Mouse (Mus musculus): ENCODE measurements around the gene Ifnar2. TPM values are rescaled to one million over a fixed set of nuclear protein-coding genes. Genes with fewer than 3 reads are reported as not detected.

Gene Ifnar2
- polyA plus RNA-seq, 1 experiment from 2014 or later: 35.4 TPM

- Histone ChIP-seq H3K9me3 (ENCODE audit: control insufficient read depth, low read length) (no peaks in the 10 kb centered on the region), H3K4me2 (replicated peaks; ENCODE audit: low read depth, low read length) (no peak overlapping the region), H3K36me3 (ENCODE audit: control insufficient read depth, insufficient read depth, low read length) (no peaks in the 10 kb centered on the region), H3K4me1 (replicated peaks; ENCODE audit: control insufficient read depth, insufficient read depth, low read length) (no peaks in the 10 kb centered on the region), H3K27ac (ENCODE audit: low read depth, low read length) (no peak overlapping the region), H3K9ac (ENCODE audit: low read depth, low read length) (no peak overlapping the region), H3K4me3 (ENCODE audit: low read depth, low read length) (no peak overlapping the region), H3K27me3 (ENCODE audit: control insufficient read depth, insufficient read depth, low read length) (no peaks in the 10 kb centered on the region)
- DNase-seq (ENCODE audit: low spot score) (no peak), ATAC-seq (ENCODE audit: low FRiP score) (no peak)
- 72% methylated on average over 5 of the region's 5 CpGs for WGBS
Measured at GRCm38 (mm10) chr16:91418531-91418930, 45.9 kb downstream of the Ifnar2 start.

GRCm38 (mm10) chr16:91425816-91426215 is 53.2 kb downstream of the Ifnar2 start:
- H3K4me1 ChIP-seq (replicated peaks; ENCODE audit: control insufficient read depth, insufficient read depth, low read length): no peaks in the 10 kb centered on the region
- H3K9me3 ChIP-seq (ENCODE audit: control insufficient read depth, low read length): no peaks in the 10 kb centered on the region
- 90% methylated on average over 6 of the region's 6 CpGs for WGBS
- no peak for ATAC-seq (ENCODE audit: low FRiP score)
- DNase-seq (ENCODE audit: low spot score): no peak
- H3K36me3 ChIP-seq (ENCODE audit: control insufficient read depth, insufficient read depth, low read length): no peaks in the 10 kb centered on the region
- H3K4me3 ChIP-seq (ENCODE audit: low read depth, low read length): no peak overlapping the region
- no peak overlapping the region for H3K9ac ChIP-seq (ENCODE audit: low read depth, low read length)
- H3K4me2 ChIP-seq (replicated peaks; ENCODE audit: low read depth, low read length): no peak overlapping the region
- H3K27ac ChIP-seq (ENCODE audit: low read depth, low read length): no peak overlapping the region
- no peaks in the 10 kb centered on the region for H3K27me3 ChIP-seq (ENCODE audit: control insufficient read depth, insufficient read depth, low read length)

GRCm38 (mm10) chr16:91426586-91426985 is 54.0 kb downstream of the Ifnar2 start:
- H3K27me3 ChIP-seq (ENCODE audit: control insufficient read depth, insufficient read depth, low read length): no peaks in the 10 kb centered on the region
- no peak overlapping the region for H3K4me3 ChIP-seq (ENCODE audit: low read depth, low read length)
- WGBS: 86% methylated on average over 4 of the region's 4 CpGs
- no peaks in the 10 kb centered on the region for H3K4me1 ChIP-seq (replicated peaks; ENCODE audit: control insufficient read depth, insufficient read depth, low read length)
- ATAC-seq (ENCODE audit: low FRiP score) (no peak), DNase-seq (ENCODE audit: low spot score) (no peak)
- H3K36me3 ChIP-seq (ENCODE audit: control insufficient read depth, insufficient read depth, low read length): no peaks in the 10 kb centered on the region
- no peak overlapping the region for H3K27ac ChIP-seq (ENCODE audit: low read depth, low read length)
- H3K9me3 ChIP-seq (ENCODE audit: control insufficient read depth, low read length): no peaks in the 10 kb centered on the region
- H3K4me2 ChIP-seq (replicated peaks; ENCODE audit: low read depth, low read length): no peak overlapping the region
- no peak overlapping the region for H3K9ac ChIP-seq (ENCODE audit: low read depth, low read length)

DNA sequence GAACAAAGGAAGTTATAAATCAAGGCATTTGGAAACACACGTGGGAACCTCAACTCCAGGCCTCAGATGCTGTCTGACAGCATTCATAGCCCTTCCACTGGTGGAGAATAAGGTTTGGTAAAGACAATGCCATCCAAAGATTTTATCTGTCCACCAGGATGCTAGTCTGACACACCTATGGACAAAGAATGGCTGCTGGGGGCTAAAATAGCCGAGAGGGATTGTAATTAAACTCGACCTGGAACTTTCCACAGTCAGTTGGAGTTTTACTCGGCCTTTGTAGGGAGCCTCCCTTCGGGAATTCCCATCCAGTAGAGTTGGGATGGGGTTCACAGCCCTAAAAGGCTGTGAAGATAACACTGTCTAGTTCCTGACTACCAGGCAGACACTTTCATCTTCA is 54.9 kb downstream of the Ifnar2 start:
- Histone ChIP-seq H3K4me2 (replicated peaks; ENCODE audit: low read depth, low read length) (no peak overlapping the region), H3K9ac (ENCODE audit: low read depth, low read length) (no peak overlapping the region), H3K27ac (ENCODE audit: low read depth, low read length) (no peak overlapping the region), H3K4me3 (ENCODE audit: low read depth, low read length) (no peak overlapping the region), H3K9me3 (ENCODE audit: control insufficient read depth, low read length) (no peaks in the 10 kb centered on the region), H3K27me3 (ENCODE audit: control insufficient read depth, insufficient read depth, low read length) (no peaks in the 10 kb centered on the region), H3K36me3 (ENCODE audit: control insufficient read depth, insufficient read depth, low read length) (no peaks in the 10 kb centered on the region), H3K4me1 (replicated peaks; ENCODE audit: control insufficient read depth, insufficient read depth, low read length) (no peaks in the 10 kb centered on the region)
- 76% methylated on average over 5 of the region's 5 CpGs for WGBS
- no peak for DNase-seq (ENCODE audit: low spot score)
- ATAC-seq (ENCODE audit: low FRiP score): no peak

- H3K4me1 ChIP-seq (replicated peaks; ENCODE audit: control insufficient read depth, insufficient read depth, low read length): no peaks in the 10 kb centered on the region
- 85% methylated on average over 8 of the region's 8 CpGs for WGBS
- H3K27ac ChIP-seq (ENCODE audit: low read depth, low read length): no peak overlapping the region
- H3K9me3 ChIP-seq (ENCODE audit: control insufficient read depth, low read length): no peaks in the 10 kb centered on the region
- no peak overlapping the region for H3K4me2 ChIP-seq (replicated peaks; ENCODE audit: low read depth, low read length)
- DNase-seq (ENCODE audit: low spot score) (no peak), ATAC-seq (ENCODE audit: low FRiP score) (no peak)
- no peaks in the 10 kb centered on the region for H3K27me3 ChIP-seq (ENCODE audit: control insufficient read depth, insufficient read depth, low read length)
- no peaks in the 10 kb centered on the region for H3K36me3 ChIP-seq (ENCODE audit: control insufficient read depth, insufficient read depth, low read length)
- H3K4me3 ChIP-seq (ENCODE audit: low read depth, low read length): no peak overlapping the region
- no peak overlapping the region for H3K9ac ChIP-seq (ENCODE audit: low read depth, low read length)
Measured at GRCm38 (mm10) chr16:91428259-91428865, 55.8 kb downstream of the Ifnar2 start.

- DNase-seq (ENCODE audit: low spot score) (no peak), ATAC-seq (ENCODE audit: low FRiP score) (no peak)
- 28% methylated on average over 5 of the region's 5 CpGs for WGBS
Measured at GRCm38 (mm10) chr16:91432720-91433328, 60.2 kb downstream of the Ifnar2 start.

DNA sequence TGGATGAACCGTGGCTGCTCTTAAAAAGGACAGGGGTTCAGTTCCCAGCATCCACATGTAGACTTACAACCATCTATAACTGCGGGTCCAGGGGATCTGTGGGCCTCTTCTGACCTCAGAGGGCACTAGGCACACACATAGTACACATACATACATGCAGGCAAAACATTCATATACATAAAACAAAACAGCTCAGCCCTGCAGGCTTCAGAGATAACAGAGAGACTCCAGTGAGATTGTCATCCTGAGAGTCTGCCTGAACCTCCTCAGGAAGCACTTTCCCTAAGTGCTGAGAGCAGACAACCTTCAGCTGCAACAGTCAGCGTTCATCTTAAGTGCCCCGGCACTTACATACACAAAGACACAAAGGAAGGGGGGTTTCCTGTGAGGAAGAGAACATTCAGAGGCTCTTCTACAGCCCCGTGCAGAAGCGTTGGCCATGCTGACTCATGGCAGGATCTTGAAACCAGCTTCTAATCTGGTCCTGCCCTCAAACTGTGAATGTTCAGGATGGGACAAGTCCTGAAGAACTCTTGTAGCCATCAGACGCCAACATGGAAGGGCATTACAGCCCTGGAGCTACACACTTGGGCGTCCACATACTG is 60.8 kb downstream of the Ifnar2 start:
- no peak overlapping the region for H3K4me2 ChIP-seq (replicated peaks; ENCODE audit: low read depth, low read length)
- 64% methylated on average over 8 of the region's 8 CpGs for WGBS

More at GRCm38 (mm10) chr16:91432720-91433328, 60.2 kb downstream of the Ifnar2 start:
- no peak overlapping the region for H3K4me3 ChIP-seq (ENCODE audit: low read depth, low read length)
- no peaks in the 10 kb centered on the region for H3K4me1 ChIP-seq (replicated peaks; ENCODE audit: control insufficient read depth, insufficient read depth, low read length)
- H3K27ac ChIP-seq (ENCODE audit: low read depth, low read length): no peak overlapping the region
- H3K4me2 ChIP-seq (replicated peaks; ENCODE audit: low read depth, low read length): no peak overlapping the region
- H3K27me3 ChIP-seq (ENCODE audit: control insufficient read depth, insufficient read depth, low read length): no peaks in the 10 kb centered on the region
- no peaks in the 10 kb centered on the region for H3K9me3 ChIP-seq (ENCODE audit: control insufficient read depth, low read length)
- no peaks in the 10 kb centered on the region for H3K36me3 ChIP-seq (ENCODE audit: control insufficient read depth, insufficient read depth, low read length)
- H3K9ac ChIP-seq (ENCODE audit: low read depth, low read length): no peak overlapping the region

DNA sequence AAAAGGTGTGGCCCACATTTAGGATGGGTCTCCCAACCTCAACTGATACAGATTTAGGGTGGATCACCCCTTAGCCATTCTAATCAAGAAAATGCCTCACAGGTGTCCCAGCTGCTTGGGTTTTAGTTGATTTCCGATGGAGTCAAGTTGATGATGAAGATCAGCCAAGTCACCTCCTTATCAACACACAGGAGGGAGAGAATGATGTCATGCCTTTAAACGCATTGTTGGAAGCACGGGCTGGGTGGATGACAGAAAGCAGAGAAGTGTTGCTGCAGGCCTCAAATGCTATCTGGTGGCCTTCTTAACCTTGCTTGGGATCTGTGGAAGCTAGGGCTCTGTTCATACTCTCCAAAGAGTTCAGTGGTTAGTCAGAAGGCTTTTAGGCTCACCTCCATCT is 61.5 kb downstream of the Ifnar2 start:
- no peaks in the 10 kb centered on the region for H3K9me3 ChIP-seq (ENCODE audit: control insufficient read depth, low read length)
- H3K27me3 ChIP-seq (ENCODE audit: control insufficient read depth, insufficient read depth, low read length): no peaks in the 10 kb centered on the region
- H3K27ac ChIP-seq (ENCODE audit: low read depth, low read length): no peak overlapping the region
- WGBS: 92% methylated on average over 3 of the region's 3 CpGs
- DNase-seq (ENCODE audit: low spot score): no peak
- H3K9ac ChIP-seq (ENCODE audit: low read depth, low read length): no peak overlapping the region
- no peaks in the 10 kb centered on the region for H3K36me3 ChIP-seq (ENCODE audit: control insufficient read depth, insufficient read depth, low read length)
- H3K4me3 ChIP-seq (ENCODE audit: low read depth, low read length): no peak overlapping the region
- no peak overlapping the region for H3K4me2 ChIP-seq (replicated peaks; ENCODE audit: low read depth, low read length)
- ATAC-seq (ENCODE audit: low FRiP score): no peak
- no peaks in the 10 kb centered on the region for H3K4me1 ChIP-seq (replicated peaks; ENCODE audit: control insufficient read depth, insufficient read depth, low read length)

More for the DNA sequence above, 60.8 kb downstream of the Ifnar2 start:
- no peaks in the 10 kb centered on the region for H3K9me3 ChIP-seq (ENCODE audit: control insufficient read depth, low read length)
- H3K9ac ChIP-seq (ENCODE audit: low read depth, low read length): no peak overlapping the region
- no peaks in the 10 kb centered on the region for H3K27me3 ChIP-seq (ENCODE audit: control insufficient read depth, insufficient read depth, low read length)
- H3K36me3 ChIP-seq (ENCODE audit: control insufficient read depth, insufficient read depth, low read length): no peaks in the 10 kb centered on the region
- no peak for DNase-seq (ENCODE audit: low spot score)
- H3K27ac ChIP-seq (ENCODE audit: low read depth, low read length): no peak overlapping the region
- ATAC-seq (ENCODE audit: low FRiP score): no peak
- no peak overlapping the region for H3K4me3 ChIP-seq (ENCODE audit: low read depth, low read length)
- no peaks in the 10 kb centered on the region for H3K4me1 ChIP-seq (replicated peaks; ENCODE audit: control insufficient read depth, insufficient read depth, low read length)

DNA sequence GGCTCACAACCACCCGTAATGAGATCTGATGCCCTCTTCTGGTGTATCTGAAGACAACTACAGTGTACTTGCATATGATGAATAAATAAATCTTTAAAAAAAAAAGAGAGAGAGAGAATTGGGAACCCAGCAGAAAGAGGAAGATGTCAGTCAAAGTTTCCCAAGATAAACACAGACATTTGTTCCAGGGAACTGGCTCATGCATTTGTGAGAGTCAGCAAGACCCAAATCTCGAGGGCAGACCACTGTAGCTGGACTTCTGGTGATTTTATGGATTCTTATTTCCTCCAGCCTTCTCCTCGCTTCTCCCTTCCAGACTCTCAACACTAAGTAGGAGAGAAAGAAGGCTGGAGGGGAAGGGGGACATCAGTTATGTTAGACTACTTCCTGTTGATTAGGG is 65.5 kb downstream of the Ifnar2 start:
- no peak for ATAC-seq (ENCODE audit: low FRiP score)
- H3K4me3 ChIP-seq (ENCODE audit: low read depth, low read length): no peak overlapping the region

More for the DNA sequence above, 65.5 kb downstream of the Ifnar2 start:
- Histone ChIP-seq H3K4me2 (replicated peaks; ENCODE audit: low read depth, low read length) (no peak overlapping the region), H3K4me1 (replicated peaks; ENCODE audit: control insufficient read depth, insufficient read depth, low read length) (no peaks in the 10 kb centered on the region), H3K9me3 (ENCODE audit: control insufficient read depth, low read length) (no peaks in the 10 kb centered on the region), H3K36me3 (ENCODE audit: control insufficient read depth, insufficient read depth, low read length) (no peaks in the 10 kb centered on the region), H3K9ac (ENCODE audit: low read depth, low read length) (no peak overlapping the region), H3K27me3 (ENCODE audit: control insufficient read depth, insufficient read depth, low read length) (no peaks in the 10 kb centered on the region), H3K27ac (ENCODE audit: low read depth, low read length) (no peak overlapping the region)
- 80% methylated on average over 3 of the region's 3 CpGs for WGBS
- no peak for DNase-seq (ENCODE audit: low spot score)
